Mouse (Mus musculus) liver, embryonic 12.5 days (tissue): ENCODE measurements at regions not wholly inside any gene's neighbourhood (a gene's known extent, or its start where the extent isn't known, plus 50 kb on each side); places are given as distances from the start of the nearest gene placed in this dataset.

Experiments
- ATAC-seq: fragments of 200-750 bp; cut with Nextera tagmentation; 2 replicates; pipeline ENCODE4 v1.8.0; 2017; ENCODE audit warnings: moderate number of reproducible peaks, mild to moderate bottlenecking, moderate library complexity
- H3K27ac ChIP-seq: fragments of 300-500 bp; sonication (generic); 2 replicates; pipeline ENCODE4 v1.5.1; 2016; ENCODE audit warnings: mild to moderate bottlenecking
- H3K27me3 ChIP-seq: fragments of 300-500 bp; sonication (generic); replicated peaks from 2 replicates; pipeline ENCODE4 v1.6.1; 2016; ENCODE audit warnings: mild to moderate bottlenecking, moderate library complexity
- H3K36me3 ChIP-seq: fragments of 300-500 bp; sonication (generic); 2 replicates; pipeline ENCODE4 v1.6.1; 2016; ENCODE audit warnings: mild to moderate bottlenecking, moderate library complexity
- H3K4me1 ChIP-seq: fragments of 300-500 bp; sonication (generic); 2 replicates; pipeline ENCODE4 v1.6.1; 2016
- H3K4me2 ChIP-seq: fragments of 300-500 bp; sonication (generic); 2 replicates; pipeline ENCODE4 v1.6.1; 2016; ENCODE audit warnings: mild to moderate bottlenecking, moderate library complexity
- H3K4me3 ChIP-seq: fragments of 300-500 bp; sonication (generic); 2 replicates; pipeline ENCODE4 v1.5.1; 2016; ENCODE audit warnings: mild to moderate bottlenecking, moderate library complexity
- H3K9ac ChIP-seq: fragments of 300-500 bp; sonication (generic); 2 replicates; pipeline ENCODE4 v1.6.1; 2016; ENCODE audit warnings: mild to moderate bottlenecking, moderate library complexity
- H3K9me3 ChIP-seq: fragments of 300-500 bp; sonication (generic); replicated peaks from 2 replicates; pipeline ENCODE4 v1.6.1; 2016; ENCODE audit warnings: mild to moderate bottlenecking, moderate library complexity
- WGBS: fragments of 180-500 bp; shearing (Covaris S2); methylation state at CpG from one replicate; pipeline ENCODE4 v1.1.7; 2016; ENCODE audit not compliant: insufficient replicate concordance; 5-methylcytosine and 5-hydroxymethylcytosine counted together

DNA sequence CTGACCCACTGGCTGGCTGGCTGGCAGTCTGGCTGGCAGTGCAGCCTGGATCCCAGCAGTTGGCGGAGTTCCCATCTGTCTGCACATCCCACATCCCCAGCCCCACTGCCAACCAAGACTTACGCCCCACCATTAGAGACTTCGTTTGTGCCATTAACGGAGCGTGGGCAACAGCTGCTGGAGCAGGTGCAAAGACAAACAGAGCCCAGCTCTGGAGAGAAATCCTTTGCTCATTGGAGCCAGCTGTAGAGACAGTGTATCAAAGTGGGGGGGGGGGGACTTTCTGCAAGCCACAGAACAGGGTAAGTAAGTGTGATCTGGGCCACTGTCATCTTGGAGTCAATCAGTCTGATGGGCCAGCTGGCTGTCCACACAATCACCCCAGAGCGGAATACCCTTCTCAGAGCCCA, 52.3 kb downstream of the Rplp1 start:
- WGBS = 74% methylated on average over 6 of the region's 6 CpGs
- Histone ChIP-seq H3K4me2 (no peak overlapping the region), H3K27me3 (peaks cover 35% of the 10 kb centered on the region), H3K9me3 (no peaks in the 10 kb centered on the region), H3K27ac (no peak overlapping the region), H3K4me1 (peaks cover 3% of the 10 kb centered on the region; the same call in 1 of the 2 replicates), H3K36me3 (no peaks in the 10 kb centered on the region), H3K4me3 (no peak overlapping the region), H3K9ac (no peak overlapping the region)
- ATAC-seq = no peak

DNA sequence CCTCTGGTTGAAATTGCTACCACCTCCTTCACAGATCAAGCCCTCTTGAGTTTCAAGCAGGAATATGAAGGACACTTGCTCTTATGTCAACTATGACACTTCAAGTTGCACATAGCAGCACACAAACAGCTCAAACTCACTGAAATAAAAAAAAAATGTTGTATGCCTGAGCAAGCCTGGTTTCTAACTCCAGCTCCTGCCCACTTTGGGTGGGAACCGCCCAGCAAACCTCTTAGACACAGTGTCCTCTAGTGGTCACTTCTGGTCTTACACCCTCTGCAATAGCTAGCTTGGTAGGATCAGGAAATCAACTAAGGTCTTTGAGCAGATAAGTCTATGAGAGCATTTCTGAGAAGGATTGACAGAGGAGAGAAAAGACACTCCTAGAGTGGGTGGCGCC, 54.2 kb downstream of the Rplp1 start:
- no peak overlapping the region for H3K27ac ChIP-seq
- no peak overlapping the region for H3K9ac ChIP-seq
- no peak for ATAC-seq
- WGBS = 11% methylated on average over 2 of the region's 2 CpGs
- no peak overlapping the region for H3K4me2 ChIP-seq
- no peaks in the 10 kb centered on the region for H3K36me3 ChIP-seq
- H3K4me3 ChIP-seq = no peak overlapping the region
- H3K9me3 ChIP-seq = no peaks in the 10 kb centered on the region
- peaks cover 3% of the 10 kb centered on the region; the same call in 1 of the 2 replicates for H3K4me1 ChIP-seq
- peaks cover 29% of the 10 kb centered on the region for H3K27me3 ChIP-seq

DNA sequence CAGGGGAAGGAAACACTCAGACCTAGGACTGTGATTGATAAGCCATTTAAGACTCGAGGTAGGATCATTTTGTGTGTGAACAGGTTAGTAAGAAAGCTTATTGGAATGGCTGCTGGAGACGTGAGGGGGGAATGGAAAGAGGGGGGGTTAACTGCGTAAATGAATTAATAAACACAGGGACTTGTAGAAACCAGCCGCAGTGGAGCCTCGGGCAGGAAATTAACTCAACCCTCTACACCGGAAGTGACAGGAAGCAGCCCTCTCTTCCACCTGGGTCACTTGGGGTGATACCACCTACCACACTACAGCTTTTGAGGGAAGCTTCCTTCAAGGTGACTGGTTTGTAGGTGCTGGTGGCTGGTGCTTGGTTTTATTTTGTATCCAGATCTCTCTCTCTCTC, 54.9 kb downstream of the Rplp1 start:
- Histone ChIP-seq H3K27me3 (peaks cover 29% of the 10 kb centered on the region), H3K9ac (no peak overlapping the region), H3K4me1 (peaks cover 3% of the 10 kb centered on the region; the same call in 1 of the 2 replicates), H3K4me3 (no peak overlapping the region), H3K36me3 (no peaks in the 10 kb centered on the region), H3K27ac (no peak overlapping the region), H3K9me3 (no peaks in the 10 kb centered on the region), H3K4me2 (no peak overlapping the region)
- no peak for ATAC-seq
- 24% methylated on average over 6 of the region's 6 CpGs for WGBS

- Histone ChIP-seq H3K36me3 (no peaks in the 10 kb centered on the region), H3K27me3 (peaks cover 32% of the 10 kb centered on the region), H3K27ac (no peak overlapping the region), H3K4me3 (no peak overlapping the region), H3K4me2 (no peak overlapping the region), H3K9ac (no peak overlapping the region), H3K4me1 (peaks cover 3% of the 10 kb centered on the region; the same call in 1 of the 2 replicates), H3K9me3 (no peaks in the 10 kb centered on the region)
- WGBS = 59% methylated on average over 6 of the region's 6 CpGs
- no peak for ATAC-seq
Observed at GRCm38 (mm10) chr9:61857817-61858216, 56.5 kb downstream of the Rplp1 start.

GRCm38 (mm10) chr9:61856686-61857085, 57.7 kb downstream of the Rplp1 start:
- H3K27ac ChIP-seq = no peak overlapping the region
- 59% methylated on average over 1 of the region's 1 CpGs for WGBS
- H3K27me3 ChIP-seq = peaks cover 24% of the 10 kb centered on the region
- peaks cover 3% of the 10 kb centered on the region; the same call in 1 of the 2 replicates for H3K4me1 ChIP-seq
- no peak for ATAC-seq
- no peaks in the 10 kb centered on the region for H3K9me3 ChIP-seq
- H3K4me2 ChIP-seq = no peak overlapping the region
- H3K36me3 ChIP-seq = no peaks in the 10 kb centered on the region
- no peak overlapping the region for H3K9ac ChIP-seq
- no peak overlapping the region for H3K4me3 ChIP-seq

GRCm38 (mm10) chr9:61855686-61856085, 58.7 kb downstream of the Rplp1 start:
- H3K27me3 ChIP-seq = peaks cover 23% of the 10 kb centered on the region; the same call in 1 of the 2 replicates
- peaks cover 3% of the 10 kb centered on the region; the same call in 1 of the 2 replicates for H3K4me1 ChIP-seq
- H3K4me2 ChIP-seq = no peak overlapping the region
- ATAC-seq = no peak
- H3K9ac ChIP-seq = no peak overlapping the region
- H3K27ac ChIP-seq = no peak overlapping the region
- H3K9me3 ChIP-seq = no peaks in the 10 kb centered on the region
- WGBS = 78% methylated on average over 11 of the region's 11 CpGs
- no peaks in the 10 kb centered on the region for H3K36me3 ChIP-seq
- H3K4me3 ChIP-seq = no peak overlapping the region

DNA sequence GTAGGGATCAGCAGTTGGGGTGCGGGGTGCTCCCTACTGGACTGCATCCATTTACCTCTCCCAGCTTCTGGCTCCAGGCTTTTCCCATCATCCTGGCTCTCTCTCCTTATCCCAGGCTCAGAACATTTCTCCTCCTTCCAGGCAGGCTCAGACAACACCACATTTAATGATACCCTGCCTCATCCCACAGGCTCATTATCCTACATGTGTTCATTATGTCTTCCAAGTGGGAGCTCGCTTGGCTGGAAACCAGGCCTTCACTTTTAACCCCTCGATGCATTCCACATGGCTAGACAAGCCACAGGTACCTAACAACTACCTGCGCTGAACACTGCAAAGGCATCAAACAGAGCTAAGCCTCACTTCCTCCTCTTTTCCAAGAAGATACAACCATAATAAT, 60.5 kb downstream of the Rplp1 start:
- no peak overlapping the region for H3K4me3 ChIP-seq
- WGBS = 73% methylated on average over 4 of the region's 4 CpGs
- no peak overlapping the region for H3K9ac ChIP-seq
- H3K9me3 ChIP-seq = no peaks in the 10 kb centered on the region
- H3K36me3 ChIP-seq = no peaks in the 10 kb centered on the region
- no peak overlapping the region for H3K4me2 ChIP-seq
- H3K27ac ChIP-seq = no peak overlapping the region
- peaks cover 15% of the 10 kb centered on the region; the same call in 1 of the 2 replicates for H3K27me3 ChIP-seq
- ATAC-seq = no peak
- H3K4me1 ChIP-seq = no peaks in the 10 kb centered on the region

GRCm38 (mm10) chr9:61851331-61851730, 63.0 kb downstream of the Rplp1 start:
- Histone ChIP-seq H3K27me3 (peaks cover 9% of the 10 kb centered on the region; the same call in 1 of the 2 replicates), H3K4me2 (no peak overlapping the region), H3K27ac (no peak overlapping the region), H3K9ac (no peak overlapping the region), H3K36me3 (no peaks in the 10 kb centered on the region), H3K9me3 (no peaks in the 10 kb centered on the region), H3K4me1 (no peaks in the 10 kb centered on the region), H3K4me3 (no peak overlapping the region)
- ATAC-seq = no peak
- 76% methylated on average over 3 of the region's 3 CpGs for WGBS

- WGBS = 57% methylated on average over 2 of the region's 2 CpGs
- Histone ChIP-seq H3K9me3 (no peaks in the 10 kb centered on the region), H3K27ac (no peak overlapping the region), H3K36me3 (no peaks in the 10 kb centered on the region), H3K4me2 (no peak overlapping the region), H3K4me3 (no peak overlapping the region), H3K4me1 (no peaks in the 10 kb centered on the region), H3K9ac (no peak overlapping the region), H3K27me3 (0 out of 2 replicates have a peak, but pooled peaks cover 8% of the 10 kb centered on the region)
- ATAC-seq = no peak
Observed at GRCm38 (mm10) chr9:61848401-61848800, 65.9 kb downstream of the Rplp1 start.

- Histone ChIP-seq H3K4me1 (no peaks in the 10 kb centered on the region), H3K9ac (no peak overlapping the region), H3K4me2 (no peak overlapping the region)
Observed at GRCm38 (mm10) chr9:61847496-61847895, 66.8 kb downstream of the Rplp1 start.

DNA sequence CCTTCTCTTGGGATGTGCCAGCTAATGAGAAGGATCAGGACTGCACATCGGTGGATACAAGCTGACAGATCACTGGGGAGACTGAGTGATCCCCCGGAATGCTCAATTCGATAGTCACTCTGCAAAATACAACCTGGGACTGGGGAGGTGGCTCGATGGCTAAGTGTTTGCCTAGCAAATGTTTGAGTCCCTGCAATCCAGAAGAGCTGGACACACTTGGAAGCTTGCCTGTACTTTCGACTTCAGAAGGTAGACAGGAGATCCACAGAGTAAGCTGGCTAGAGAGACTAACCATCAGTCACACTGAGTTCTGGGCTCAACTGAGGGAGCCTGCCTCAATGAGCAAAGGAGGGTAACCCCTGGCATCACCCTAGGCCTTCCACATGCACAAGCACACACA, 69.7 kb downstream of the Rplp1 start:
- Histone ChIP-seq H3K27me3 (no peaks in the 10 kb centered on the region), H3K27ac (no peak overlapping the region), H3K4me3 (no peak overlapping the region), H3K4me2 (no peak overlapping the region), H3K9me3 (no peaks in the 10 kb centered on the region), H3K9ac (no peak overlapping the region), H3K4me1 (no peaks in the 10 kb centered on the region), H3K36me3 (no peaks in the 10 kb centered on the region)
- ATAC-seq = no peak
- WGBS = 54% methylated on average over 5 of the region's 5 CpGs

More at GRCm38 (mm10) chr9:61847496-61847895, 66.8 kb downstream of the Rplp1 start:
- no peak overlapping the region for H3K4me3 ChIP-seq
- ATAC-seq = no peak
- no peaks in the 10 kb centered on the region for H3K36me3 ChIP-seq
- H3K9me3 ChIP-seq = no peaks in the 10 kb centered on the region
- H3K27me3 ChIP-seq = no peaks in the 10 kb centered on the region
- no peak overlapping the region for H3K27ac ChIP-seq

DNA sequence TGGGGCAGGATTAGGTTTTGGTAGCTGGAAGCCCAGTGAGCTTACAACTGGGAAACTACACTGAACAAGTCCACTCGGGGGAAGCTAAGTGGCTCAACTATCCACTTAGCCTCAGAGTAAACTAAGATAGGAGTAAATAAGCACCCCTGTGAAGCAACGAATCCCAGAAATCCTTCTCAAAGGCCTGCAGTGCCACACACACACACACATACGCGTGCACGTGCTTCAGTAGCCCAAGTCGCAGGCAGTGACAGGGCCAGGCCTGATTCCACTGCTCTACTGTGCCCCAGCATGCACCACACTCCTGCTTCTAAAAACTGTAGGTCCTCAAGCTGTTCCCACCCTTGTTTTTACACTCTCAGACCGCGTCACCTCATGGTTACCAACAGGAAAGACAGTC, 70.2 kb downstream of the Rplp1 start:
- H3K36me3 ChIP-seq = no peaks in the 10 kb centered on the region
- no peak overlapping the region for H3K9ac ChIP-seq
- WGBS = 65% methylated on average over 8 of the region's 8 CpGs
- no peaks in the 10 kb centered on the region for H3K27me3 ChIP-seq
- H3K4me1 ChIP-seq = no peaks in the 10 kb centered on the region
- no peak overlapping the region for H3K4me2 ChIP-seq
- ATAC-seq = no peak
- no peak overlapping the region for H3K4me3 ChIP-seq
- H3K9me3 ChIP-seq = no peaks in the 10 kb centered on the region
- H3K27ac ChIP-seq = no peak overlapping the region

- Histone ChIP-seq H3K27me3 (0 out of 2 replicates have a peak, but pooled peaks cover 2% of the 10 kb centered on the region), H3K27ac (no peak overlapping the region), H3K4me3 (no peak overlapping the region), H3K4me1 (no peaks in the 10 kb centered on the region), H3K9ac (no peak overlapping the region), H3K36me3 (no peaks in the 10 kb centered on the region), H3K9me3 (no peaks in the 10 kb centered on the region), H3K4me2 (no peak overlapping the region)
- 70% methylated on average over 8 of the region's 8 CpGs for WGBS
- peak; percentile 79 for ATAC-seq
Observed at GRCm38 (mm10) chr9:61843513-61843912, 70.8 kb downstream of the Rplp1 start.
